ENCODE assay signal across 8 mouse cellular contexts in the genomic region with DNA sequence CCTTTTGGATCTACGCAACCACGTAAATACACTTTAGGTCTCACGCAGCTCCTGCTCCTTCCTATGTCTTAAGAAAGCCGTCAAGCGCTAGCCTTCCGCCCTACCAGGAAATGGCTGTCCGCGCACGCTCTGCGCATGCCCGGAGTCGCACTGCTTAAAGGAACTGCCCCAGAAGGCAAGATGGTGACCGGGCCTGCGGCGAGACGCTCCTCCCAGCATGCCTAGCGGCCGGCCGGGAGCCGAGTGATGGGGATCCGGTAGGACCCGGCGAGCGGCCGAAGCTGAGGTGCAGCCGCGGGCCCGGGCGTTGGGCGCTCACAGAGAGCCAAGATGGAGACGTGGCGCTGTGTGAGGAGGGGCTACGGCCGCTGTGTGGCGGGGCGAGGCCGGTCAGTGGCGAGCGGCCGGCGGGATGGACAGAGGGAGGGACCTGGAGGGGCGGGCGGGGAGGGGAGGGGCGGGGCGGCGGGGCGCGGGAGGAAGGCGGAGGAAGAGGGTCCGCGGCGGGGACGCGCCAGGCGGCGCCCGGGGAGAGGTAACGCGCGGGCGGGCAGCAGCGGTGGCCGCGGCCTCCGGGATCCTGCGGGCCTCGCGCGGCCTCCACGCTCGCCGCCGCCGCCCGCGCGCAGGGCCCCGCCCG. TPM values are rescaled to one million over a fixed set of nuclear protein-coding genes. Genes with fewer than 3 reads are reported as not detected.
DNase-seq lines count a peak whose midpoint lies in the region; ATAC-seq lines count a peak whose summit lies in the region.

No protein-coding gene starts in this region.

- H3K4me2 ChIP-seq in forebrain, embryonic 14.5 days (ENCODE audit: low read length): peak overlapping the region; percentile 80
- peak overlapping the region; percentile 66 for H3K4me2 ChIP-seq in neural tube, embryonic 15.5 days

- no peaks in the 10 kb centered on the region for H3K27me3 ChIP-seq in forebrain, embryonic 14.5 days (replicated peaks; ENCODE audit: control insufficient read depth, insufficient read depth, low read length)
- H3K27me3 ChIP-seq in neural tube, embryonic 15.5 days (replicated peaks): no peaks in the 10 kb centered on the region

- intact Hi-C loops in heart, postnatal 14 days (cut with DNase I): no loop called here

- H3K9ac ChIP-seq in forebrain, embryonic 14.5 days (ENCODE audit: low read length): peak overlapping the region; percentile 90
- peak overlapping the region; percentile 90 for H3K9ac ChIP-seq in neural tube, embryonic 15.5 days (replicated peaks)

- H3K9me3 ChIP-seq in forebrain, embryonic 14.5 days (replicated peaks; ENCODE audit: control insufficient read depth, low read length): no peaks in the 10 kb centered on the region
- no peaks in the 10 kb centered on the region for H3K9me3 ChIP-seq in neural tube, embryonic 15.5 days (replicated peaks)

- H3K4me3 ChIP-seq in forebrain, embryonic 14.5 days (ENCODE audit: low read depth, low read length): peak overlapping the region; percentile 78
- H3K4me3 ChIP-seq in neural tube, embryonic 15.5 days (replicated peaks): peak overlapping the region; percentile 86

- under 1% methylated on average over 33 of the region's 79 CpGs for WGBS in forebrain, embryonic 14.5 days
- WGBS in neural tube, embryonic 15.5 days: 0% methylated on average over 61 of the region's 79 CpGs

- peak; percentile 98 for ATAC-seq in forebrain, embryonic 14.5 days
- peak; percentile 98 for ATAC-seq in neural tube, embryonic 15.5 days (ENCODE audit: low FRiP score)

- 0 out of 2 replicates have a peak, but pooled peaks cover 5% of the 10 kb centered on the region for H3K36me3 ChIP-seq in forebrain, embryonic 14.5 days (ENCODE audit: control insufficient read depth, insufficient read depth, low read length)
- peaks cover 5% of the 10 kb centered on the region; the same call in 1 of the 2 replicates for H3K36me3 ChIP-seq in neural tube, embryonic 15.5 days

- H3K27ac ChIP-seq in forebrain, embryonic 14.5 days (ENCODE audit: low read depth, low read length): peak overlapping the region; percentile 99
- peak overlapping the region; percentile 100 for H3K27ac ChIP-seq in neural tube, embryonic 15.5 days (replicated peaks)

- H3K4me1 ChIP-seq in forebrain, embryonic 14.5 days (ENCODE audit: control insufficient read depth, insufficient read depth, low read length): peaks cover 13% of the 10 kb centered on the region; the same call in 1 of the 2 replicates
- H3K4me1 ChIP-seq in neural tube, embryonic 15.5 days: peaks cover 21% of the 10 kb centered on the region

- DNase-seq in ES-CJ7 (ENCODE audit: low read depth, low spot score): peak; percentile 100
- peak; percentile 97 for DNase-seq in cerebellum, adult 11 months
- peak; percentile 98 for DNase-seq in forebrain, embryonic 14.5 days (ENCODE audit: low spot score)
- peak; percentile 98 for DNase-seq in heart, postnatal 14 days
- DNase-seq in layer of hippocampus, adult 11-12 months (ENCODE audit: low spot score): peak; percentile 98
- DNase-seq in lung, adult 18-20 months: peak; percentile 98 to 99
- DNase-seq in testis, postnatal 14 days (ENCODE audit: low spot score): peak; percentile 97

RNA-seq across cellular contexts. Expression of a gene that starts 3.6 kb away (rescaled TPM):
- 57.4 and 60.6 TPM in 2 replicates for polyA plus RNA-seq in forebrain, embryonic 14.5 days (2014; fragmentation: Nextera tagmentation; extraction: Ambion mirVana)
- 10 to 100 TPM; 30.1 to 33.0 TPM for total RNA-seq in heart, postnatal 14 days (2021)
- polyA plus RNA-seq in neural tube, embryonic 15.5 days (2015; fragmentation: Nextera tagmentation; extraction: Ambion mirVana): 37.4 and 42.2 TPM in 2 replicates

RNA-seq across cellular contexts. Expression of a gene that starts 16.9 kb away (rescaled TPM):
- 23.8 and 29.9 TPM in 2 replicates for polyA plus RNA-seq in forebrain, embryonic 14.5 days (2014; fragmentation: Nextera tagmentation; extraction: Ambion mirVana)
- 10 to 100 TPM; 16.3 to 19.2 TPM for total RNA-seq in heart, postnatal 14 days (2021)
- polyA plus RNA-seq in neural tube, embryonic 15.5 days (2015; fragmentation: Nextera tagmentation; extraction: Ambion mirVana): 26.5 and 27.3 TPM in 2 replicates

RNA-seq across cellular contexts. Expression of a gene that starts 50.6 kb away (rescaled TPM):
- 77.3 and 98.6 TPM in 2 replicates for polyA plus RNA-seq in forebrain, embryonic 14.5 days (2014; fragmentation: Nextera tagmentation; extraction: Ambion mirVana)
- total RNA-seq in heart, postnatal 14 days (2021): 1 to 10 TPM; 1.4 to 1.7 TPM
- polyA plus RNA-seq in neural tube, embryonic 15.5 days (2015; fragmentation: Nextera tagmentation; extraction: Ambion mirVana): 73.4 and 86.4 TPM in 2 replicates

Comparison
In these comparisons a context has a peak if more than half of its experiments do, and no peak if none do; other contexts are left out.
1. Peak in every context shown above with its lines: DNase-seq, ATAC-seq, H3K4me3 ChIP-seq and H3K27ac ChIP-seq.